Mouse (Mus musculus) lung, postnatal 0 days (tissue): ENCODE data around the gene Kcna5. TPM values are rescaled to one million over a fixed set of nuclear protein-coding genes. Genes with fewer than 3 reads are reported as not detected.

ENCODE experiments used
- ATAC-seq: fragments of 200-750 bp; cut with Nextera tagmentation; 2 replicates; pipeline ENCODE4 v1.8.0; 2017; ENCODE audit warnings: moderate library complexity
- DNase-seq: peaks from one replicate; pipeline ENCODE4 v3.0.0-alpha.2; 2016; ENCODE audit warnings: low spot score
- H3K27ac ChIP-seq: fragments of 300-500 bp; sonication (generic); 2 replicates; pipeline ENCODE4 v1.5.1; 2014; ENCODE audit warnings: antibody characterized with exemption, mild to moderate bottlenecking, low read length, mixed read lengths
- H3K27me3 ChIP-seq: fragments of 300-500 bp; sonication (generic); replicated peaks from 2 replicates; pipeline ENCODE4 v1.6.1; 2014; ENCODE audit warnings: low read length, mixed read lengths; ENCODE audit not compliant: insufficient read depth
- H3K36me3 ChIP-seq: fragments of 300-500 bp; sonication (generic); 2 replicates; pipeline ENCODE4 v1.6.1; 2014; ENCODE audit warnings: low read length, mixed read lengths; ENCODE audit not compliant: insufficient read depth
- H3K4me1 ChIP-seq: fragments of 300-500 bp; sonication (generic); 2 replicates; pipeline ENCODE4 v1.6.1; 2014; ENCODE audit warnings: antibody characterized with exemption, low read depth, low read length, mixed read lengths; ENCODE audit not compliant: insufficient read depth
- H3K4me2 ChIP-seq: fragments of 300-500 bp; sonication (generic); replicated peaks from 2 replicates; pipeline ENCODE4 v1.6.1; 2014; ENCODE audit warnings: low read depth, mild to moderate bottlenecking, low read length, moderate library complexity, mixed read lengths
- H3K4me3 ChIP-seq: fragments of 300-500 bp; sonication (generic); 2 replicates; pipeline ENCODE4 v1.5.1; 2014; ENCODE audit warnings: low read depth, low read length
- H3K9ac ChIP-seq: fragments of 300-500 bp; sonication (generic); replicated peaks from 2 replicates; pipeline ENCODE4 v1.6.1; 2014; ENCODE audit warnings: low read depth, mild to moderate bottlenecking
- H3K9me3 ChIP-seq: fragments of 300-500 bp; sonication (generic); 2 replicates; pipeline ENCODE4 v1.6.1; 2016; ENCODE audit warnings: low read length, mixed read lengths
- CTCF ChIP-seq: IDR thresholded peaks from 2 replicates; pipeline ENCODE4 v1.5.1; 2016; ENCODE audit warnings: antibody characterized with exemption, mild to moderate bottlenecking
- EP300 ChIP-seq: IDR thresholded peaks from 2 replicates; pipeline ENCODE4 v1.6.1; 2016; ENCODE audit warnings: antibody characterized with exemption, mild to moderate bottlenecking, control low read depth
- WGBS: fragments of 180-500 bp; shearing (Covaris S2); extraction: QIAGEN DNeasy Blood & Tissue Kit; methylation state at CpG from one replicate; pipeline ENCODE4 v1.1.7; 2014; 5-methylcytosine and 5-hydroxymethylcytosine counted together
- polyA plus RNA-seq: library from polyadenylated mRNA; unstranded; fragments of >200 nt; fragmentation: Nextera tagmentation; extraction: Ambion mirVana; gene quantifications from 2 replicates; pipeline ENCODE4 v1.2.1, GENCODE M21; 2015

Gene Kcna5
- polyA plus RNA-seq, 1 experiment from 2014 or later, result 1.5 TPM

GRCm38 (mm10) chr6:126561702-126562101, 26.5 kb upstream of the Kcna5 start:
- H3K27me3 ChIP-seq, result no peaks in the 10 kb centered on the region
- no peaks in the 10 kb centered on the region for H3K4me1 ChIP-seq
- ATAC-seq, result no peak
- no peak overlapping the region for H3K4me3 ChIP-seq
- H3K9me3 ChIP-seq, result no peaks in the 10 kb centered on the region
- H3K4me2 ChIP-seq, result no peak overlapping the region
- no peak overlapping the region for H3K9ac ChIP-seq
- no peak for DNase-seq
- no peak overlapping the region for H3K27ac ChIP-seq
- 23% methylated on average over 4 of the region's 4 CpGs for WGBS
- no peak for TF ChIP-seq EP300
- peak; percentile 55 for TF ChIP-seq CTCF
- H3K36me3 ChIP-seq, result no peaks in the 10 kb centered on the region

DNA sequence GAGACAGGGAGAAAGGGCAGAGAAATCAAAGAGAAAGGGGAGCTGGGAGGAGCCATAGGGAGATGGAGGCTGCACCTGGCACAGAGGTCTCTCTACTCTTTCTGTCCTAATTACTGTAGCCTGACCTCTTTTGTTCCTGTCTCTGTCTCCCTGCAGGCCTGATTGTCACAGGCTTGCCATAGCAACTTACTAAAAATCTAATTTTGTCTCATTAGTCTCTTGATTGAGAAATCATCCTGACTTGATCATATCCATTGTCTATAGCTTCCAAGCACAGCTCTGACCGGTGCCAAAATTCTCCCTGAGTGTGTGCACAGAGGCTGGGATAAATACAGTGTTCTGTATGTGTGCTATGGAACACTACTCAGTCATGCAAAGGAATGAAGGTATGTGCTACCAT, 25.5 kb upstream of the Kcna5 start:
- Histone ChIP-seq H3K9ac (no peak overlapping the region), H3K27me3 (no peaks in the 10 kb centered on the region), H3K36me3 (no peaks in the 10 kb centered on the region), H3K4me3 (no peak overlapping the region), H3K9me3 (no peaks in the 10 kb centered on the region), H3K4me1 (no peaks in the 10 kb centered on the region), H3K4me2 (no peak overlapping the region), H3K27ac (no peak overlapping the region)
- 86% methylated on average over 1 of the region's 1 CpGs for WGBS
- ATAC-seq (no peak), DNase-seq (no peak)
- TF ChIP-seq EP300, result no peak
- no peak for TF ChIP-seq CTCF

DNA sequence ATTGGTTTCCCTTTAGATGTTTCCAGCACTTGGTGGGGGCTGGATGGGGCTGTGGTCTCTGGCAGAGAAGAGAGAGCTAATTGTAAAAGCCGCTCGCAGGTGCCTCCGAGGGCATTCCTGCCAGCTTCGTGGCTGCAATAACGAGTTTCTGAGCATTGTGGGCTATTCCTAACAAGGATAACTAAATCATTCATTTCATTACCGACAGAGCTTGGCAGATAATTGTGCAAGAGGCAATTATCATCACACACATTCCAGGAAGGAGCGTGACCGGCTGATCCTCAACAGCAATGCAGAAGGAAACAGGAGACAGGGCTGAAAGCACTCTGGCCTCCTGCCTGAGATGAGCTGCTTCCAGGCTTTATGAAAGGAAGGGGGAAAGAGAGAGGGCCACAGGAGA, 24.8 kb upstream of the Kcna5 start:
- 40% methylated on average over 8 of the region's 8 CpGs for WGBS
- H3K4me3 ChIP-seq, result no peak overlapping the region
- H3K4me1 ChIP-seq, result no peaks in the 10 kb centered on the region
- no peaks in the 10 kb centered on the region for H3K9me3 ChIP-seq
- H3K4me2 ChIP-seq, result no peak overlapping the region
- peak; percentile 16 for DNase-seq
- no peak overlapping the region for H3K27ac ChIP-seq
- TF ChIP-seq EP300 (no peak), CTCF (no peak)
- H3K9ac ChIP-seq, result no peak overlapping the region
- H3K27me3 ChIP-seq, result no peaks in the 10 kb centered on the region
- no peaks in the 10 kb centered on the region for H3K36me3 ChIP-seq
- ATAC-seq, result no peak

DNA sequence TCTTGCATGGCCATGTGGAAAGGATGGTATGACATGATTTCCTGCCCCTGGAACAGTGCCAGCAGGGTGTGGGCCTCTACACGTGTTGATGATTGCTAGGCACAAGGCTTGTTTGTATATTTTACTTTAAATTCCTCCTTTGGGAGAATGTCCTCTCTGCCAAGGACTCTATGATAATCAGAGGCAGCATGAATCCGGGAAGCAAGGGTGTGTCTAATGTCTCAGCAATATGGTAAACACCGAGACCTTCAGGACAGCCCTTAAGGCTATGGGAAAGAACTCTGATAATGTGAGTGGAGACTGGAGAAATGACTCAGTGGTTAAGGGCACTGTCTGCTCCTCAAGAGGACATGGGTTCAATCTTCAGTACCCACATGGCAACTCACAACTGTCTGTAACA, 23.1 kb upstream of the Kcna5 start:
- H3K9me3 ChIP-seq, result no peaks in the 10 kb centered on the region
- H3K4me1 ChIP-seq, result no peaks in the 10 kb centered on the region
- DNase-seq (peak; percentile 43), ATAC-seq (peak; percentile 60)
- TF ChIP-seq CTCF (no peak), EP300 (peak; percentile 71)
- no peak overlapping the region for H3K4me3 ChIP-seq
- H3K27me3 ChIP-seq, result no peaks in the 10 kb centered on the region
- H3K4me2 ChIP-seq, result no peak overlapping the region
- H3K36me3 ChIP-seq, result no peaks in the 10 kb centered on the region
- H3K27ac ChIP-seq, result no peak overlapping the region
- 28% methylated on average over 3 of the region's 3 CpGs for WGBS
- H3K9ac ChIP-seq, result no peak overlapping the region

DNA sequence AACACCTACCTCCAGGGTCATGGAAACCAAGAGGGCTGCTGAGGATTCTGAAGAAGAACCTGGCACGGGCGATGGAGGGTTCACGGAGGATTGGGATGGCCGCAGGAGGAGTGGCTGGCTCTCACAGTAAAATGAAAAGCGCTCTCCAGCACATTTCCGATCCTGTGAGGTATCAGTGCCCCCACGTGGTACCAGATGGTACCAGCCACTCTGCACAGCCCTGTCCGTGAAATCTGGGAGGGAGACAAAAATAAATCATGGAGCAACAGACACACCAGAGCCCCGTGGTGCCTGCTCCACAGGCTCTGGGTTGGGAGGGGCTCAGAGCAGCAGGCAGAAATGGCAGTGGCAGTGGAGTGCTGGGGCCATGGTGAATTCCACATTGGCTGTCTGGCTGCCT, 18.6 kb upstream of the Kcna5 start:
- 24% methylated on average over 9 of the region's 9 CpGs for WGBS
- no peak for DNase-seq
- no peak overlapping the region for H3K4me2 ChIP-seq

DNA sequence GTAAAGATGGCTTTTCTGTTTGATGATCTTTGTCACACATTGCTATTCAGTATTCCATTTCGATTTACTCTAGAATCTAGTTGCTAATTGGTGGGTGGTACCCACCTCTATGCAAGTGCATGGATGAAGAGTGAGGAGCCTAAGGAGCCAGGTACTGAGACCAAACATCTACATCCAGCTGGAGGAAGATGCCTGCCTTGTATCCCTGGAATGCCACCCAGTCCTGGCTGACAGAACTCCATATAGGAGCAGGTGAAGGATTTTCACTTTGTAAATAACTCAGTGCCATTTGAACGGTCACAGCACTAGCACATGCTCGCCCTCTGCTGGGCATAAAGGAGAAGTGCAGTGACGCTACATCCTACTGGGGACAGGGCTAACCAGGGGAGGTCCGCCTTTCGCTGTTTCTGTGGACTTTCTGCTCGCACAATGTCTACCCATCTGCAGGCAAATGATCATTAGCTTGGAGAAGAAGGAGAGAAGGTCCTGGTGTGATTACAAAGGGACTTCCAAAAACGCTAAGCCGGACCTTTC, 16.7 kb upstream of the Kcna5 start:
- DNase-seq (peak; percentile 71), ATAC-seq (no peak)
- TF ChIP-seq EP300 (no peak), CTCF (peak; percentile 98)
- Histone ChIP-seq H3K27ac (no peak overlapping the region), H3K4me2 (no peak overlapping the region), H3K36me3 (no peaks in the 10 kb centered on the region), H3K4me3 (no peak overlapping the region), H3K4me1 (no peaks in the 10 kb centered on the region), H3K9ac (no peak overlapping the region), H3K9me3 (no peaks in the 10 kb centered on the region), H3K27me3 (no peaks in the 10 kb centered on the region)
- 18% methylated on average over 9 of the region's 9 CpGs for whole genome bisulfite sequencing

More for the DNA sequence above, 18.6 kb upstream of the Kcna5 start:
- TF ChIP-seq EP300 (no peak), CTCF (peak; percentile 59)
- H3K9me3 ChIP-seq, result no peaks in the 10 kb centered on the region
- no peaks in the 10 kb centered on the region for H3K4me1 ChIP-seq
- H3K4me3 ChIP-seq, result no peak overlapping the region
- no peak overlapping the region for H3K9ac ChIP-seq
- no peaks in the 10 kb centered on the region for H3K27me3 ChIP-seq
- peak; percentile 38; the same call in 1 of the 2 replicates for ATAC-seq
- H3K27ac ChIP-seq, result no peak overlapping the region
- H3K36me3 ChIP-seq, result no peaks in the 10 kb centered on the region
